Mouse (Mus musculus) layer of hippocampus, postnatal 10 days (tissue): ENCODE data around the gene Lhfpl3. TPM values are rescaled to one million over a fixed set of nuclear protein-coding genes. Genes with fewer than 3 reads are reported as not detected.

Source experiments
- DNase-seq, 2 experiments: peaks; one replicate each; pipeline ENCODE4 v3.0.0; 2021; ENCODE audit warnings: low spot score in 2 of 2
- total RNA-seq, 2 experiments: library from RNA; stranded (reverse); gene quantifications; 2 replicates each; pipeline ENCODE4 v1.2.3; 2021

Lhfpl3 gene
- total RNA-seq, 2 experiments from 2014 or later: 29.5 to 31.1 TPM

- DNase-seq: no peak
These were observed 394.5 kb downstream of the Lhfpl3 start for GRCm38 (mm10) chr5:23140183-23140921.

GRCm38 (mm10) chr5:23153210-23153609 lies 407.4 kb downstream of the Lhfpl3 start:
- no peak for DNase-seq

GRCm38 (mm10) chr5:23154439-23154838 lies 408.6 kb downstream of the Lhfpl3 start:
- DNase-seq: no peak

DNA sequence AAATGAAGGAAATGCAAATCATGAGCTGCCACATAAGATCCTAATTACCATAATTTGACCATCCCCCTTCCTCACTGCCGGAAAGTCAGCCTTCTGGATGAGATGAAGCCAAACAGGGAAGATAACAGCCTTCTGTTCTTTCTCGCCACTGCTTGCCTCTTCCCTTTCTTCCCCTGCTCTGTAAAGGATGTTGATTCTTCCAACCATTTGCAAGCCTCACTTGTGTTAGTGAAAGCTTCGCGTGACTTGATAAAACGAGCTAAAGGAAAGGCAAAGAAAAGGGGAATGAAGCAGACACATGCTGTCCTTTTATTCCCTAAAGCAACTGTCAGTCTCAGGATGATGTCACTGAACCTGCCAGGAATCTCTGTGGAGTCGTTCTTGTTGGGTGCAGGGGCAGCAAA lies 420.1 kb downstream of the Lhfpl3 start:
- no peak for DNase-seq

- DNase-seq: no peak
These were observed 420.8 kb downstream of the Lhfpl3 start for GRCm38 (mm10) chr5:23166658-23167057.

DNA sequence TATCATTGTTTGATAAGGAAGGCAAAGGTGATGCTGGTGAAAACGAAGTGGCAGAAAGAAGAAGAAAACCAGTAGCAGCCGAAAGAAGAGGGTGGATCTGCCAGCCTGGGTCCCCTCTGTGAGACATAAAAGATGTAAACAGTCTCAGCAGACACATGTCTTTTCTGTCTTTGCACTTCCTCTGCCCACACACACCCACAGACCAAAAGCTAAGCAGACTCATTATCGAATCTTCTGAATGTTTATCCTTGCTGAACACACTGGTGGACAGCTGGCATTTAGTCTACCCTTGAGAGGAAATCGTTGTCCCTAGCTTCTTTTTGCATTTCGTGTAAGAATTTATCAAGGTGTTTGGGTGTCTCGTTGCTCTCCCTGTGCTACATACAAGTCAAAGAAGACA lies 443.8 kb downstream of the Lhfpl3 start:
- DNase-seq: no peak

- DNase-seq: no peak
These were observed 451.0 kb downstream of the Lhfpl3 start for GRCm38 (mm10) chr5:23196879-23197278.

GRCm38 (mm10) chr5:23213086-23213485 lies 467.2 kb downstream of the Lhfpl3 start:
- no peak for DNase-seq

GRCm38 (mm10) chr5:23214646-23215045 lies 468.8 kb downstream of the Lhfpl3 start:
- DNase-seq: no peak

- no peak for DNase-seq
These were observed 473.8 kb downstream of the Lhfpl3 start for GRCm38 (mm10) chr5:23219655-23220054.

- DNase-seq: peak; percentile 68 to 77
These were observed 479.1 kb downstream of the Lhfpl3 start for GRCm38 (mm10) chr5:23224759-23225536.

GRCm38 (mm10) chr5:23225621-23226020 lies 479.8 kb downstream of the Lhfpl3 start:
- no peak for DNase-seq

GRCm38 (mm10) chr5:23226753-23227152 lies 480.9 kb downstream of the Lhfpl3 start:
- DNase-seq: no peak

DNA sequence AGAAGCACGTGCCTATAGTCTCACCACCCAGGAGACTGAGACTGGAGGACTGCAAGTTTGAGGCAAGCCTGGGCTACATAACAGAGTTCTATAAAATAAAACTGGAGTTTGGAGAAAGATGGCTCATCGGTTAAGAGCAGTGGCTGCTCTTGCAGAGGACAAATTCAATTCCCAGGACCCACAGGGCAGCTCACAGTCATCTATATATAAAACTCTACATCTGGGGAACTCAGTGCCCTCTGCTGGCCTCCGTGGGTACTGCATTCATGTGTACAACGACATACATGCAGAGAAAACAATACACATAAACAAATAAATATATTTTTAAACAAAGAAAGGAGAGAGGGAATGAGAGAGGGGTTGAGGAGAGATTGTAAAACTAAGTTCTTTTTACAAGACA lies 501.1 kb downstream of the Lhfpl3 start:
- peak in 1 of 2 experiments; percentile 31 for DNase-seq

DNA sequence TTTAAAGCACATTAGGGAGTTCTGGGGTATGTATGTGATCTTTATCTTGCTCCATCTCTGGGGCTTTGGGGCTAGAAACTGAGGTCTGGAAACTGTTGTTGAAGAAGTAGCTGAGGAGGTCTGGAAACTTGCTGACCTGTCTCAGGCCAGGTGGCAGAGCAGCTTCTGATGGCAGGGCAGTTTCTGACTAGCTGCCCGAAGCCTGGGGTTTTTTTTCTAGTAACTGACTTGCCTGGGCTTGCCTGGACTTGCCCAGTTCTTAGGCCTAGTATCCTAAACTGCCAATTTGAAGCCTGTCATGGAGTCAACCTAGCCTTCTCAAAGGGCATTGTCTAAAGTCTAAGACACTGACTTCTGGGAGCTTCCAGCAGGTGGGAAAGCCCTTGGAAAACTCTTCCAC lies 501.9 kb downstream of the Lhfpl3 start:
- no peak for DNase-seq

DNA sequence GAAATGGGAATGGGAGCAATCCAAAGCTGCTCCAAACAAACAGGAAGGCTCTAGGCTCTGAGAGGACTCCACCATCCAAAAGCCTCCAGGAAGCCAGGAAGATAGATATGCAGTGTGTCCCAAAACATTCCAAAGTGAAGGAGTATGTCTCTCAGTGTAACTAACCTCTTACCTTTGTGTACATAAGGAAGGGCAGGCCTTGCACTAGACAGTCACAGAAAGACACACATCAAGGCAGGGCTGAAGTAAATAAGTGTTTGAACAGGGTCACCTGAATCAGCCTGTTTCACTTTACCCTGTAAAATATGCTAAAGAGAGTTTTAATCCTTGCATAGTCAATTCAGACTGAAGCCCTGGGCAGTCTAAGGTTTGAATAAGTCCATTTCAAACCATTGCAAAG lies 502.4 kb downstream of the Lhfpl3 start:
- DNase-seq: no peak

DNA sequence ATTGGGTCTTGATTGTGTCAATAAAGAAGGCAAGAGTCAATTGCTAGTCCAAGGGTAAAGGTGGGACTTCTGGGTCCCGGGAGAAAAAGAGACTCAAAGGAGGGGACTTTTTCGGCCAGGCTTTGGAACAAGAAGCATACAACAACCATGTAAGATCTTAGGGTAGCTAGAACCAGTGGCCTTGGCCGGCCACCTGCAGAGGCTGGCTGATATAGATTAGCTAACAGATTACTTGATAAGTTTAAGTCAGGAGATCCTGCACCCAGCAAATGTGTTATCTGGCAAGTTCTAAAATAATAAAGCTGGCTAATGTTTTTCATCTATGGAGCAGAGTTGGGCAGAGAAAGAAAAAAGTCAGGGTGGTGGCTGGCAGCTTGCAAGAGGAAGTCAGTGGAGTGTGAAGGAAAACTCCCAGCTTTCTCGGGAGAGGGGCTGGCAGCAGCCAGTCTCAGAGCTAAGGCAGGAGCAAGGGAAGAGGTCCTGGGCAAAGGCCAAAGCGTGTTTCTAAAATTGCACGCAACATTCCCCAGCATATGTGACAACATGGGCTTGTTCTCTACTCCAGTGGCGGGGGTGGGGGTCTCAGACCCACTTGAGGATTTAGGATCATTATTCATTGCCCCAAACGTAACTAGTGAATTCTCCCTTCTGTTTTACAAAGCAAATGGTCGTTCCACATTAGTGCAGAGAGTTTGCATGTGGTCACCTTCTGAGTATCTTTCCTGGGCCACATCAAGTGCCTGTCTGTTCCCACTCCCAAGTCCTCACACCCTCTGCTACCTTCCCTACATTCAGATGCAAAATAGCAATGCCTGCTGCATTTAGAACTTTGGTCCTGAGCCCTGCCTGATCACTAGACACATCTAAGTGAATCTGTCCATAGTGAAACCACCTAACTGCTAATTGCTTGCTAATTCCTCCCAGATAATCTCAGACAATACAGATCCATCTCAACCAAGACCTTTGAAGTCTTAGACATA lies 504.3 kb downstream of the Lhfpl3 start:
- DNase-seq: no peak

GRCm38 (mm10) chr5:23251462-23252224 lies 505.8 kb downstream of the Lhfpl3 start:
- DNase-seq: peak; percentile 49 to 53

- no peak for DNase-seq
These were observed 510.1 kb downstream of the Lhfpl3 start for GRCm38 (mm10) chr5:23255816-23256418.

GRCm38 (mm10) chr5:23273309-23273708 lies 527.5 kb downstream of the Lhfpl3 start:
- DNase-seq: no peak
